Mouse (Mus musculus) liver, postnatal 0 days (tissue): ENCODE measurements at regions not wholly inside any gene's neighbourhood (a gene's known extent, or its start where the extent isn't known, plus 50 kb on each side); places are given as distances from the start of the nearest gene placed in this dataset.

ENCODE experiments used
- CTCF ChIP-seq: sonication (generic); IDR thresholded peaks from 2 replicates; pipeline ENCODE4 v1.5.1; 2016; ENCODE audit warnings: antibody characterized with exemption, low read depth
- EP300 ChIP-seq: IDR thresholded peaks from 2 replicates; pipeline ENCODE4 v1.6.1; 2016; ENCODE audit warnings: antibody characterized with exemption, low read depth, mild to moderate bottlenecking

DNA sequence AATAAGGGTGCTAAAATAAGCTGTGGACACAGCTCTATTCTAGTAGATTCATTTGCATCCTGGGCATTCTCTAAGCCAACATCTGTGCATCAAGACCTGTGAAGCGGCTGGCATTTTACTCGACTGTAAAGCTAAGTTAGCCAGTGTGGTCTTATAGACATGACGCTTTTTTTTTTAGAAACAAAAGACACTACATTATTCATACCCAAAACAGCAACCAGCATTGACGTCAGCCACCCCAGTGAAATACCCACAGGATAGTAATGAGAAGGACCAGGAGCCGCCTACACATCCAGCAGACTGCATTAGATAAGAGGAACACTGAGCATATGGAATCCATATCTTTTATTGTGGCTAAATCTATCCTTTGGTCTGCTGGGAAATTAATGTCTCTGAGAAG lies 321.7 kb downstream of the Naf1 start:
- TF ChIP-seq EP300 (no peak), CTCF (no peak)
